Mouse (Mus musculus) heart, adult 2 months (tissue): ENCODE measurements around the gene Ncor2. TPM values are rescaled to one million over a fixed set of nuclear protein-coding genes. Genes with fewer than 3 reads are reported as not detected.

Experiments
- DNase-seq, 2 experiments: peaks; one replicate each; pipeline ENCODE4 v3.0.0; 2021
- H3K27ac ChIP-seq: fragments of 200-600 bp; 2 replicates; pipeline ENCODE4 v1.8.1; 2022
- H3K27me3 ChIP-seq: fragments of 200-500 bp; 2 replicates; pipeline ENCODE4 v1.6.1; 2012; ENCODE audit warnings: mild to moderate bottlenecking, low read length, inconsistent platforms, mixed read lengths; ENCODE audit not compliant: control insufficient read depth, insufficient read depth
- H3K36me3 ChIP-seq: fragments of 200-500 bp; 2 replicates; pipeline ENCODE4 v1.6.1; 2012; ENCODE audit warnings: low read length, inconsistent platforms; ENCODE audit not compliant: control insufficient read depth, insufficient read depth
- H3K4me1 ChIP-seq: fragments of 200-500 bp; 2 replicates; pipeline ENCODE4 v1.6.1; 2011; ENCODE audit warnings: low read length; ENCODE audit not compliant: control insufficient read depth, insufficient read depth
- H3K4me3 ChIP-seq: fragments of 200-600 bp; 2 replicates; pipeline ENCODE4 v1.8.1; 2022
- H3K79me2 ChIP-seq: fragments of 200-500 bp; replicated peaks from 2 replicates; pipeline ENCODE4 v1.6.1; 2012; ENCODE audit warnings: mild to moderate bottlenecking, inconsistent platforms, low read length, moderate library complexity, mixed read lengths; ENCODE audit not compliant: control insufficient read depth, insufficient read depth
- H3K9ac ChIP-seq: fragments of 200-500 bp; 2 replicates; pipeline ENCODE4 v1.6.1; 2012; ENCODE audit warnings: low read depth, mild to moderate bottlenecking, control low read depth, inconsistent platforms, low read length, mixed read lengths
- CTCF ChIP-seq: fragments of 200-600 bp; IDR thresholded peaks from 2 replicates; pipeline ENCODE4 v1.8.1; 2022; ENCODE audit warnings: antibody characterized with exemption, mild to moderate bottlenecking, moderate library complexity
- EP300 ChIP-seq: fragments of 200-500 bp; IDR thresholded peaks from 2 replicates; pipeline ENCODE4 v1.6.1; 2011; ENCODE audit warnings: low read depth, low read length, control low read depth; ENCODE audit not compliant: insufficient read depth
- POLR2A ChIP-seq: fragments of 200-500 bp; IDR thresholded peaks from 2 replicates; pipeline ENCODE4 v1.6.1; 2011; ENCODE audit warnings: mild to moderate bottlenecking, low read depth, low read length, control low read depth; ENCODE audit not compliant: insufficient read depth
- WGBS: fragments of 180-500 bp; shearing (Covaris S2); methylation state at CpG from one replicate; pipeline ENCODE4 v1.1.7; 2018; 5-methylcytosine and 5-hydroxymethylcytosine counted together
- intact Hi-C: fragments of 180-260 bp; cut with DNase I; formaldehyde crosslinking; loops from one replicate; pipeline ENCODE4 v1.15.1; 2025
- polyA plus RNA-seq: library from polyadenylated mRNA; depleted of rRNA; stranded (reverse); fragments of >200 nt; gene quantifications from 2 replicates; pipeline ENCODE4 v1.2.3, GENCODE M21; 2012
- total RNA-seq, 2 experiments: library from RNA; stranded (reverse); gene quantifications; 2 replicates each; pipeline ENCODE4 v1.2.3; 2021

The Ncor2 gene
- total and polyA plus RNA-seq, 3 experiments = 39.1 to 77.5 (median 73.5) TPM

DNA sequence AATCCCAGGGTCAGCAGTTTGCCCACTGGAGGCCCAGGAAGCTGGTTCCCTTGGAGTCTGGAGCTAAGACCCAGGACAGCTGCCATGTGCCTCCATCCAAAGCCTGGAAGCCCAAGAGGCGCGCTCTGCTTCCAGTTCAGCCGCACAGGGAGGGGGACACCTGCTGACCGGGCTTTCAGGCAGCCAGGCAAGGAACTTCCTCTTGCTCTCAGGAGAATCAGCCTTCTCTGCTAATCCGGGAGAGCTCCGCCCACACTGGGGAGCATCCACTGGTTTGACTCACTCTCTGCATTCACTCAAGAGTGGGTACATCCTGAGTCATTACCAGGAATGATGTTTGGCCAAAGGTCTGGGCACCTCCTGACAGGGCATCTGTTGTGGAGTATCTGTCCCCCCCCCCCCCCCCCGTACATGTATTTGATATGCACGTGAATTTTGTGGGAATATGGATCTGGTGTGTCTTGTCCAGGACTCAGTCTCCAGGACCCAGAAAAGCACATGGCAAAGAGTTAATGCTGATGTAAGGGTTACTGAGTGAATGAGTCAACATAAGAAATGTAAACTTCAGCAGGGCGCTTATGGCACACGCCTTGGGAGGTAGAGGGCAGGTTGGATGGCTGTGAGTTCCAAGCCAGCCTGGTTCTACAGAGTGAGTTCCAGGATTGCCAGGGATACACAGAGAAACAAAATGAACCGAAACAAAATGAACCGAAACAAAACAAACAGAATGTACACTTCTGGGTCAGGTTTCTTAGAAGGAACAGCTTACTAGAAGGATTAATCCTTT lies 10.0 kb upstream of the Ncor2 start:
- Histone ChIP-seq H3K27me3 (no peaks in the 10 kb centered on the region), H3K4me1 (no peaks in the 10 kb centered on the region; the same call in 1 of the 2 replicates), H3K27ac (no peak overlapping the region), H3K36me3 (no peaks in the 10 kb centered on the region), H3K79me2 (no peaks in the 10 kb centered on the region), H3K9ac (no peak overlapping the region), H3K4me3 (no peak overlapping the region)
- peak in 1 of 2 experiments; percentile 38 for DNase-seq
- no peak for TF ChIP-seq POLR2A
- no peak for TF ChIP-seq CTCF
- no peak for TF ChIP-seq EP300
- 42% methylated on average over 12 of the region's 12 CpGs for WGBS
- intact Hi-C loops = loop anchor here (1.0 kb wide), 1 partner anchor 82 kb away; no protein-coding TSS in a partner anchor

DNA sequence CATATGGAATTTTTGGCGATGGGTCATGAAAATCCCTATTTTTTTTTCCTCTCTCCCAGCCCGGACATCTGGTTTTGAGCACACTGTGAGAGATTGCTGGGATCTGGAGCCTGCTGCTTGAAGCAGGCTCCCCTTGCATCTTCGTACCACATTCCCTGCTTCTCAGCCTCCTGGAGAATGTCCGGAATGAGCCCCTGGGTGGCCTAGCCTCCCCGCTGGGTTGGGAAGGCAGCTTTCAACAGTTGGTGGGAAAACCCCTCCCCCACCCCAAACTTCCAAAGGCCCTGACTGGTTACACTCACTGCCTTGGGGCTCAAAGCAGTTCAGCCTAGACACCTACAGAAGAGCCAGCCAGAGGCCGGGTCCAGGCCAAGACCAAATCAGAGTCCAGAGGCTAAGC lies 5.8 kb upstream of the Ncor2 start:
- Histone ChIP-seq H3K4me3 (no peak overlapping the region), H3K36me3 (no peaks in the 10 kb centered on the region), H3K9ac (no peak overlapping the region), H3K4me1 (no peaks in the 10 kb centered on the region), H3K79me2 (no peaks in the 10 kb centered on the region), H3K27me3 (no peaks in the 10 kb centered on the region), H3K27ac (no peak overlapping the region)
- no peak for TF ChIP-seq CTCF
- TF ChIP-seq EP300 = no peak
- no peak for TF ChIP-seq POLR2A
- intact Hi-C loops = no loop called here
- 74% methylated on average over 6 of the region's 6 CpGs for WGBS
- no peak for DNase-seq

DNA sequence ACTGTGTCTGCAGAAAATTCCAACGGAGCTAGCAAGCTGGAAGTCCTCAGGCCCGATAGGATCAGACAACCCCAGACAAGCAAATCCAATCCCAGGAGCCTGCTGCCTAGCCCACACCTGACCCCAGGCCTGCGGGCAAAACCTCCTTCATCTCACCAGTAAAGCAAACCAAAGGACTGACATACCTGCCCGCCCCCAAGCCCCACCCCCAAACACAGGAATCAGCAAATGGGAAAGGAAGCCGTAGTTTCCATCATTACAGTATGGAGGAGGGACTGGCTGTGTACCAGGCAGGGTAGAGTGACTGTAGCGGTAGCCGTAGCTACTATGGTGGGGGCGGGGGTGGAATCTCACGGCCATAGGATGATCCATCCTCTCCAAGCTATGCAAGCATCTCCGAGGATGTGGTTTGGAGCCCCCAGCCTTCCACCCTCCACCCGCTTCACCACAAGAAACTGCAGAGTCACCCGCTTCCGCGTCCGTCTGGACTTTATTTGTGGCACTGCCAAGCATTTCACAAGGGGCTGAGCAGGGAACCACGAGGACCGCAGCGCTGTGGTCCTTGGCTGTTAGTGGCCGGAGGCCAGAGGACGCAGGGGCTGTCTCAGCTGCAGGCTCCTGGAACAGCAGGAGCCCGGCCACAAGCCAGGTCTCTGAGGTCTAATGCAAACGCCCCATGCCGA lies 4.4 kb upstream of the Ncor2 start:
- no peaks in the 10 kb centered on the region for H3K27me3 ChIP-seq
- TF ChIP-seq EP300 (no peak), CTCF (no peak), POLR2A (no peak)
- DNase-seq = peak; percentile 63 to 81
- intact Hi-C loops = no loop called here
- WGBS = 38% methylated on average over 23 of the region's 23 CpGs
- peaks cover 2% of the 10 kb centered on the region for H3K4me1 ChIP-seq
- H3K27ac ChIP-seq = no peak overlapping the region
- H3K36me3 ChIP-seq = no peaks in the 10 kb centered on the region
- H3K79me2 ChIP-seq = no peaks in the 10 kb centered on the region
- no peak overlapping the region for H3K4me3 ChIP-seq
- H3K9ac ChIP-seq = no peak overlapping the region

DNA sequence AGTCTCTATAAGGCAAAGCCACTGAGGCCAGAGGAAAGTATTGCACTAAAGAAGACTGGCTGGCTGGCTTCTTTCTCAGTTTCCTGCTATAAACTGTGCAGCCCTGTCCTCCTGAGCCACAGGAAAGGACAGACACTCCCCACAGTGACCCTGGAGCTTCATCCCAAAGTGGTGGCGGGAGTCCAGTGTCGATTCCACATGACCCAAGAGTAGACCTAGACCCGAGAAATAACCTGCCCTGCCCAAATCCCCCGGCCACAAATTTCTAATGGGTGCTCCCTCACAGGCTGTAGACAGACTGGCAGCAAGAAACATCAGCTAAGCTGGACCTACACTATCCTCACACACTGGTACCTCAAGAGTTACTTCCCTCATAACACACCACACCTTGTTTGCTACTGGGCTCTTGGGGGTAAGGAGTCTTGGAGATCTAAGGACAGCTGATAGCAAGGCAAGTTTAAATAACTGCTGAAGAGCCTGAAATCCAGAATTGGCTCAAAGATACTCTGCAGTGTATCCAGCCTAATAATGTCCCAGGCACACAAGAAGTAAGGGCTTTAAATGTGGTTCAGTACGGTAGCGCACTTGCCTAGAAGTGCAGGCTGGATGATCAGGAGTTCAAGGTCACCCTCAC lies 1.7 kb upstream of the Ncor2 start:
- Histone ChIP-seq H3K4me1 (peaks cover 7% of the 10 kb centered on the region), H3K9ac (no peak overlapping the region), H3K79me2 (no peaks in the 10 kb centered on the region), H3K36me3 (no peaks in the 10 kb centered on the region), H3K27me3 (no peaks in the 10 kb centered on the region), H3K4me3 (no peak overlapping the region), H3K27ac (no peak overlapping the region)
- no peak for DNase-seq
- WGBS = 66% methylated on average over 6 of the region's 6 CpGs
- TF ChIP-seq CTCF = no peak
- TF ChIP-seq POLR2A = no peak
- no peak for TF ChIP-seq EP300
- intact Hi-C loops = no loop called here

DNA sequence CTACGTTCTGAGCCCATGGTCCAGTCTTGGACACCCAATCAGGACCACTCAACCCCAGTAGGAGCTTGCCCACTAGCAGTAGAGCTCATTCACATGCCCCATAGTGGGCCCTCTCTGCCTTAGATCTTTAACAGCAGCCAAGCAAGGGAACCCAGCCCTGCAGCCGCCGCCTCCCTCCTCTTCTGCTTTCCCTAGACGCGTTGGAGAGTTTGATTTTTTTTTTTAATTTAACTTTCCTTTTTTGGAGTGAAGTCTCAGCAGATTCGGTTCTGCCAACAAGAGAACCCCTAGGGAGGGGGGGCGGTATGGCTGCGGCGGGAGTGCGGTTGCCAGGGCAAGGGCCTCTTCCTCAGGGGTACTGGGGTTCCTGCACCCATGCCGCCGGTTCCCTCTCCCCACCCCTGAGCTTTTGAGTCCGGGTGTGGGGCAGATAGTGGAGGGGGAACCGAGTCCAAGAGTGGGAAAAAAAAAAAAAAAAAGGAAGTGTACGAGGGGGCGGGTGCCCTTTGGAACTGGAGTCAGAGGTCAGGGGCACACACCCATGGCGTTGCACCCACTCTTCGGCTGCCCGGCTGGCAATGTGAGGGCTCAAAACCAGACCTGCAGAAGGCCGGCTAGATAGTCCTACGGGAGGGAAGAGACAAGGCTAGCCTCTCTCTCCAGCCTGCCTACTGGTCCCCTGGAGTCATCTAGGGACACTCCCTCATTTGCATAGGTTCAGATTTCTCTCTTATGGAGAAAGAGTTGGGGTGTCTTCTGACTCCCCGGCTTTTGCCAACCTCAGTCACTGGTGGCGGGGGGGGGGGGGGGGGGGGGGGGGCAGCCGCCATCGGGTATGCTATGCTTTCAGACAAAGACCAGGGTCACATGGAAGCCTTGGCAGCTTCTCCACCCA lies 963 bp upstream of the Ncor2 start:
- H3K4me1 ChIP-seq = peaks cover 10% of the 10 kb centered on the region
- no peaks in the 10 kb centered on the region for H3K79me2 ChIP-seq
- WGBS = 10% methylated on average over 24 of the region's 25 CpGs
- H3K4me3 ChIP-seq = peak overlapping the region; percentile 54
- no peaks in the 10 kb centered on the region for H3K36me3 ChIP-seq
- peak; percentile 58 to 73 for DNase-seq
- H3K27ac ChIP-seq = peak overlapping the region; percentile 64
- intact Hi-C loops = loop anchor here (2.0 to 5.0 kb wide), 3 partner anchors 15 to 87 kb away; no protein-coding TSS in a partner anchor
- H3K9ac ChIP-seq = peak overlapping the region; percentile 68
- TF ChIP-seq EP300 = no peak
- TF ChIP-seq CTCF = no peak
- TF ChIP-seq POLR2A = no peak
- H3K27me3 ChIP-seq = no peaks in the 10 kb centered on the region
